Mouse (Mus musculus): ENCODE results near the gene Cisd3. TPM values are rescaled to one million over a fixed set of nuclear protein-coding genes. Genes with fewer than 3 reads are reported as not detected.

The Cisd3 gene
- polyA plus RNA-seq, 1 experiment = 112 TPM

DNA sequence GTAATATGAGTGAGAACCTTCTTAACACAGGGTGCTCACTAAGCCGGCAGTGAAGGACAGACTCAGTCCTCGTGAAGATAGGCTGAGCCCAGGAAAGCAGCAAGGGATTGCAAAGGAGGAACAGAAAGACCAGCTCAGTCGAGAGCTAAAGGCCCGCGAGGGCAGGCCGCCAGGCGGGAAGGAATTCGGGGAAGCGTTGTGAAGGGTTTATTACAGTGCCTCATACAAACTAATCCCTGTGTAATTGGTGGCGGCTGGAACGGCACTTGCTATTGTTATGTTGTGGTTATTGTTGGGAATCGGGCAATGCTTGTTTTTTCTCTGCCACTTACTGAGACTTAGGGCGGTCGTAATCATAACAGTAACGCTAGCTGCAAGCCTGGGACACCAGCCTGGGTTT lies 8.2 kb upstream of the Cisd3 start:
- peaks cover 10% of the 10 kb centered on the region for H3K36me3 ChIP-seq (ENCODE audit: control insufficient read depth, insufficient read depth)
- H3ac ChIP-seq (ENCODE audit: control insufficient read depth, insufficient read length) = no peak overlapping the region
- no peak overlapping the region for H3K4me2 ChIP-seq (ENCODE audit: low read depth)
- TF ChIP-seq TCF3 (IDR thresholded peaks at IDR 0.05; ENCODE audit: insufficient read length, low read depth) (no peak), REST (IDR thresholded peaks at IDR 0.05; ENCODE audit: insufficient read depth, insufficient read length) (no peak), TCF12 (IDR thresholded peaks at IDR 0.05; ENCODE audit: insufficient read depth, poor library complexity, severe bottlenecking) (no peak), USF1 (IDR thresholded peaks at IDR 0.05; ENCODE audit: low read depth) (no peak), CEBPB (IDR thresholded peaks at IDR 0.05; ENCODE audit: insufficient read depth, poor library complexity, severe bottlenecking) (no peak)
- no peaks in the 10 kb centered on the region for H3K27me3 ChIP-seq (ENCODE audit: control insufficient read depth, insufficient read depth, insufficient read length)
- no peaks in the 10 kb centered on the region for H3K79me2 ChIP-seq (ENCODE audit: control insufficient read depth, insufficient read depth)
- no peak overlapping the region for H3K4me3 ChIP-seq

DNA sequence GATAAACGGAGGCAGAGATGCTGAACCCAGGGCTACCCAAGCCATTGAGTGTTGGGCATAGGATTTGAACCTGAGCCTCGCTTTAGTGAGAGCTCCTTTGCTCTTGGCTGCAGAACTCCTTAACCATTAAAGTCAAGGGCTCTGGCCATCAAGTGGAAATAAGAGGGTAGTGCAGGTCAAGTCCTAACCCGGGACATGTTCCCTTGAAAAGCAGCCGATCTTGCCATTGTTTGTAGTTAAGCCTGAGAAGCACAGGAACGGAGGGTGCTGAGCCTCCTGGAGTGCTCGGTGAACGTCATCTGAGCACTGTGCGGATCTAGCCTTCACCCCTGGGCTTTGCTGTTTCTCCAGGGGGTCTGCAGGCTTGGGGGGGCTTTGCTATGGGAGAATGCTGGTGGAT lies 7.8 kb upstream of the Cisd3 start:
- Histone ChIP-seq H3K79me2 (ENCODE audit: control insufficient read depth, insufficient read depth) (no peaks in the 10 kb centered on the region), H3ac (ENCODE audit: control insufficient read depth, insufficient read length) (no peak overlapping the region), H3K4me3 (no peak overlapping the region), H3K4me2 (ENCODE audit: low read depth) (no peak overlapping the region), H3K36me3 (ENCODE audit: control insufficient read depth, insufficient read depth) (peaks cover 8% of the 10 kb centered on the region), H3K27me3 (ENCODE audit: control insufficient read depth, insufficient read depth, insufficient read length) (no peaks in the 10 kb centered on the region)
- TF ChIP-seq MYOD1 (IDR thresholded peaks at IDR 0.05; ENCODE audit: control insufficient read depth in 1 of 3, insufficient read length in 2 of 3, low read depth in 2 of 3) (no peak), TCF3 (IDR thresholded peaks at IDR 0.05; ENCODE audit: insufficient read length, low read depth) (no peak), MYOG (IDR thresholded peaks at IDR 0.05; ENCODE audit: control insufficient read depth in 1 of 3, insufficient read depth in 1 of 3, insufficient read length in 2 of 3, low read depth in 2 of 3) (no peak), REST (IDR thresholded peaks at IDR 0.05; ENCODE audit: insufficient read depth, insufficient read length) (no peak), USF1 (IDR thresholded peaks at IDR 0.05; ENCODE audit: low read depth) (no peak), CEBPB (IDR thresholded peaks at IDR 0.05; ENCODE audit: insufficient read depth, poor library complexity, severe bottlenecking) (no peak), POLR2A (IDR thresholded peaks at IDR 0.05; ENCODE audit: insufficient read length, low read depth) (no peak), MAX (IDR thresholded peaks at IDR 0.05; ENCODE audit: low read depth) (no peak), E2F4 (IDR thresholded peaks at IDR 0.05; ENCODE audit: insufficient read depth) (no peak), POLR2AphosphoS2 (IDR thresholded peaks at IDR 0.05; ENCODE audit: insufficient read length, low read depth) (no peak), TCF12 (IDR thresholded peaks at IDR 0.05; ENCODE audit: insufficient read depth, poor library complexity, severe bottlenecking) (no peak)

- Histone ChIP-seq H3ac (ENCODE audit: control insufficient read depth, insufficient read length) (no peak overlapping the region), H3K79me2 (ENCODE audit: control insufficient read depth, insufficient read depth) (no peaks in the 10 kb centered on the region), H3K27me3 (ENCODE audit: control insufficient read depth, insufficient read depth, insufficient read length) (no peaks in the 10 kb centered on the region), H3K36me3 (ENCODE audit: control insufficient read depth, insufficient read depth) (peaks cover 8% of the 10 kb centered on the region), H3K4me2 (ENCODE audit: low read depth) (no peak overlapping the region), H3K4me3 (no peak overlapping the region)
- no peak for TF ChIP-seq CEBPB (IDR thresholded peaks at IDR 0.05; ENCODE audit: insufficient read depth, poor library complexity, severe bottlenecking)
- no peak for TF ChIP-seq E2F4 (IDR thresholded peaks at IDR 0.05; ENCODE audit: insufficient read depth)
- TF ChIP-seq SRF (IDR thresholded peaks at IDR 0.05; ENCODE audit: control insufficient read depth, insufficient read length, low read depth) = no peak
- TF ChIP-seq MYOG (IDR thresholded peaks at IDR 0.05; ENCODE audit: control insufficient read depth in 1 of 3, insufficient read depth in 1 of 3, insufficient read length in 2 of 3, low read depth in 2 of 3) = no peak
- no peak for TF ChIP-seq MAX (IDR thresholded peaks at IDR 0.05; ENCODE audit: low read depth)
- no peak for TF ChIP-seq POLR2A (IDR thresholded peaks at IDR 0.05; ENCODE audit: insufficient read length, low read depth)
- TF ChIP-seq MYOD1 (IDR thresholded peaks at IDR 0.05; ENCODE audit: control insufficient read depth in 1 of 3, insufficient read length in 2 of 3, low read depth in 2 of 3) = no peak
- TF ChIP-seq REST (IDR thresholded peaks at IDR 0.05; ENCODE audit: insufficient read depth, insufficient read length) = no peak
- TF ChIP-seq TCF3 (IDR thresholded peaks at IDR 0.05; ENCODE audit: insufficient read length, low read depth) = no peak
- TF ChIP-seq POLR2AphosphoS2 (IDR thresholded peaks at IDR 0.05; ENCODE audit: insufficient read length, low read depth) = no peak
- TF ChIP-seq TCF12 (IDR thresholded peaks at IDR 0.05; ENCODE audit: insufficient read depth, poor library complexity, severe bottlenecking) = no peak
- no peak for TF ChIP-seq USF1 (IDR thresholded peaks at IDR 0.05; ENCODE audit: low read depth)
Measured at GRCm38 (mm10) chr11:97678301-97678700, 7.3 kb upstream of the Cisd3 start.

- no peaks in the 10 kb centered on the region for H3K79me2 ChIP-seq (ENCODE audit: control insufficient read depth, insufficient read depth)
- TF ChIP-seq MYOG (IDR thresholded peaks at IDR 0.05; ENCODE audit: control insufficient read depth in 1 of 3, insufficient read depth in 1 of 3, insufficient read length in 2 of 3, low read depth in 2 of 3) (peak in 1 of 3 experiments; percentile 15), POLR2A (IDR thresholded peaks at IDR 0.05; ENCODE audit: insufficient read length, low read depth) (no peak), MYOD1 (IDR thresholded peaks at IDR 0.05; ENCODE audit: control insufficient read depth in 1 of 3, insufficient read length in 2 of 3, low read depth in 2 of 3) (no peak), USF1 (IDR thresholded peaks at IDR 0.05; ENCODE audit: low read depth) (no peak), TCF3 (IDR thresholded peaks at IDR 0.05; ENCODE audit: insufficient read length, low read depth) (no peak), SRF (IDR thresholded peaks at IDR 0.05; ENCODE audit: control insufficient read depth, insufficient read length, low read depth) (no peak), TCF12 (IDR thresholded peaks at IDR 0.05; ENCODE audit: insufficient read depth, poor library complexity, severe bottlenecking) (no peak)
- no peak overlapping the region for H3K4me3 ChIP-seq
- H3K36me3 ChIP-seq (ENCODE audit: control insufficient read depth, insufficient read depth) = peaks cover 8% of the 10 kb centered on the region
- no peak overlapping the region for H3ac ChIP-seq (ENCODE audit: control insufficient read depth, insufficient read length)
- H3K4me2 ChIP-seq (ENCODE audit: low read depth) = no peak overlapping the region
- no peaks in the 10 kb centered on the region for H3K27me3 ChIP-seq (ENCODE audit: control insufficient read depth, insufficient read depth, insufficient read length)
Measured at GRCm38 (mm10) chr11:97680430-97680829, 5.2 kb upstream of the Cisd3 start.

DNA sequence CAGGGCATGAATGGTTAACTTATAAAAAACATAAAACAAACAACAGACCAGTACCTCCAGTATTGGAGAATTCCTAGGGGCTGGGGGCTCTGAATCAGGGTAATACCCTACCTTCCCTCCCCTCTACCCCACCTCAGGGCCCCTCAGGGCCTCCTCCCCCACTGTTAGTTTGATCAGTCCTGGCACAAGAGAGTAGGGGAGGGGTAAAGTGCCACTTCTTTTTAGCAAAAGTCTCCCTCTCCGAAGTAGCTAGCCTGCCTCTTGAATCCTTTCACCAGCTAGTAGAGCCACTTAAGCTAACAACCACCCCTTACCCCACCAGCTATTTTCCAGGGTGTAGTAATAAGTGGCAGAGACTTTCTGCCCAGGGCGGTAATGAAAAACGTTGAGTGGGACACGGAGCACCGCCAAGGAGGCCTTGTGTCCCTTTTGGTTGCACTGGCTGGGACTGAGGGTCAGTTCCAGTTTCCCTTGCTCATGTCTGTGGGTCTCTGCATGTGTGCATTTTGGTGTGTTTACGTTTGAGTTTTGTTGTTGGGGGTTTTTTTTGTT lies 3.0 kb upstream of the Cisd3 start:
- Histone ChIP-seq H3K4me2 (ENCODE audit: low read depth) (no peak overlapping the region), H3K4me3 (no peak overlapping the region), H3K36me3 (ENCODE audit: control insufficient read depth, insufficient read depth) (peaks cover 2% of the 10 kb centered on the region), H3K79me2 (ENCODE audit: control insufficient read depth, insufficient read depth) (no peaks in the 10 kb centered on the region), H3ac (ENCODE audit: control insufficient read depth, insufficient read length) (no peak overlapping the region), H3K27me3 (ENCODE audit: control insufficient read depth, insufficient read depth, insufficient read length) (no peaks in the 10 kb centered on the region)
- no peak for TF ChIP-seq TCF12 (IDR thresholded peaks at IDR 0.05; ENCODE audit: insufficient read depth, poor library complexity, severe bottlenecking)
- TF ChIP-seq POLR2AphosphoS2 (IDR thresholded peaks at IDR 0.05; ENCODE audit: insufficient read length, low read depth) = no peak
